Mouse (Mus musculus): Measurements from ENCODE around the gene Vgll4.

- TF ChIP-seq NELFE (IDR thresholded peaks at IDR 0.05; ENCODE audit: low read depth, low read length) = no peak
- TF ChIP-seq POLR2A (IDR thresholded peaks at IDR 0.05; ENCODE audit: low read depth, low read length) = no peak
- TF ChIP-seq CTCF (conservative IDR thresholded peaks at IDR 0.05 in 1 of 2, IDR thresholded peaks at IDR 0.05 in 1 of 2; ENCODE audit: low read depth in 2 of 2, low read length in 2 of 2) = no peak
- no peak for TF ChIP-seq TBP (conservative IDR thresholded peaks at IDR 0.05; ENCODE audit: low read depth, low read length)
- no peak for TF ChIP-seq JUND (conservative IDR thresholded peaks at IDR 0.05; ENCODE audit: low read depth, low read length)
- TF ChIP-seq RAD21 (IDR thresholded peaks at IDR 0.05; ENCODE audit: low read depth, low read length) = no peak
- no peak for TF ChIP-seq USF1 (IDR thresholded peaks at IDR 0.05; ENCODE audit: low read depth, low read length)
- TF ChIP-seq GABPA (IDR thresholded peaks at IDR 0.05; ENCODE audit: insufficient replicate concordance, low read depth, low read length) = no peak
- TF ChIP-seq IRF4 (IDR thresholded peaks at IDR 0.05; ENCODE audit: low read depth, low read length) = no peak
Measured at GRCm38 (mm10) chr6:114836433-114836832, 133.4 kb downstream of the Vgll4 start.

All from CH12.LX (cell line).